Mouse (Mus musculus): Measurements from ENCODE around the gene Gng2. TPM values are rescaled to one million over a fixed set of nuclear protein-coding genes. Genes with fewer than 3 reads are reported as not detected.

Gene Gng2
- total and polyA plus RNA-seq, 3 experiments: 3.3 to 17.2 TPM; not detected in 1

- no peak for TF ChIP-seq UBTF (IDR thresholded peaks at IDR 0.05; ENCODE audit: borderline replicate concordance, insufficient read depth, low read depth, low read length)
- no peak for TF ChIP-seq HCFC1 (IDR thresholded peaks at IDR 0.05; ENCODE audit: low read depth, low read length)
- no peak for TF ChIP-seq KAT2A (conservative IDR thresholded peaks at IDR 0.05; ENCODE audit: low read depth, low read length)
These were observed 7.2 kb downstream of the Gng2 start (continued) for GRCm38 (mm10) chr14:19970106-19970785.

GRCm38 (mm10) chr14:19969566-19969965 is 7.9 kb downstream of the Gng2 start:
- Histone ChIP-seq H3K36me3 (ENCODE audit: control insufficient read depth in 1 of 2, insufficient read depth in 2 of 2, low read length in 2 of 2) (peaks cover 0 to 35% of the 10 kb centered on the region in 2 experiments; a peak in 2 of 4 replicates), H3K4me1 (ENCODE audit: control insufficient read depth in 1 of 2, insufficient read depth in 2 of 2, low read length in 2 of 2) (peaks cover 12 to 48% of the 10 kb centered on the region in 2 experiments), H3K9me3 (replicated peaks; ENCODE audit: insufficient read depth, low read length) (no peaks in the 10 kb centered on the region)

DNA sequence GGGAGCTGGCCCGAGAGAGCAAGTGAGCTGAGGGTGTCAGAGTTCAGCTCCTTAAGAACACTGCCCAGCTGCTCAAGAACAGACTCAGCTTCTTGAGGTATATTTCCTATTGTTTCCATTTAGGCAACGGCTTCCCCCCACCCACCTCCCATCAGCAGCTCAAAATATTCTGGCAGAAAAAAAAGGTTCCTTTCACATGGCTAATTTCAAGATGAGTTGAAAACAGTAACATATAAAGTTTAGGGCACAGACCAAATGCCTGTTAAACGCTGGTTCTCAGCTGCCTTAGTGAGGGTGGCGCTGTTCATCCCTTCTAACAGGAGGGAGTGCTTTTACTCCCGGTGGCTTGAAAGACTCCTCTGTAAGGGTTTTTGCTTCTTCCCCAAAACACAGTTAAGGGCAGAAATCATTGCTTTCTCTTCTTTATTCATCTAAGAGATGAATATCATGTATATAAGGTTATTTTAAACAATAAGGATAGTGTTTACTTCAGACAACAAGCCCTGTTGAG is 8.4 kb downstream of the Gng2 start:
- H3K9ac ChIP-seq (ENCODE audit: control insufficient read depth, low read depth, low read length, poor library complexity, severe bottlenecking): peak overlapping the region; percentile 45; the same call in 1 of the 2 replicates
- DNase-seq (ENCODE audit: low read depth, low spot score): peak; percentile 34
- H3K27ac ChIP-seq (ENCODE audit: control insufficient read depth, low read depth, low read length): no peak overlapping the region
- H3K79me2 ChIP-seq (ENCODE audit: control insufficient read depth, insufficient read depth, low read length, poor library complexity): peaks cover 1% of the 10 kb centered on the region; the same call in 1 of the 2 replicates
- peak overlapping the region in 1 of 2 experiments; percentile 47; a peak in 1 of 4 replicates for H3K4me3 ChIP-seq (ENCODE audit: control insufficient read depth in 1 of 2, insufficient read depth in 1 of 2, low read depth in 2 of 2, low read length in 2 of 2)
- peaks cover 12 to 45% of the 10 kb centered on the region in 2 experiments for H3K4me1 ChIP-seq (ENCODE audit: control insufficient read depth in 1 of 2, insufficient read depth in 2 of 2, low read length in 2 of 2)
- no peaks in the 10 kb centered on the region for H3K27me3 ChIP-seq (ENCODE audit: control insufficient read depth in 1 of 2, insufficient read depth in 2 of 2, low read length in 2 of 2)
- peak; percentile 9 to 29 (median 16); a peak in 3 of 6 replicates for TF ChIP-seq CTCF (IDR thresholded peaks at IDR 0.05 in 2 of 3, conservative IDR thresholded peaks at IDR 0.05 in 1 of 3; ENCODE audit: control insufficient read depth in 1 of 3, insufficient read depth in 1 of 3, low read depth in 2 of 3, low read length in 3 of 3, poor library complexity in 1 of 3, severe bottlenecking in 1 of 3)
- TF ChIP-seq NELFE (IDR thresholded peaks at IDR 0.05; ENCODE audit: low read depth, low read length): no peak
- peaks cover 0 to 35% of the 10 kb centered on the region in 2 experiments; a peak in 2 of 4 replicates for H3K36me3 ChIP-seq (ENCODE audit: control insufficient read depth in 1 of 2, insufficient read depth in 2 of 2, low read length in 2 of 2)
- H3K9me3 ChIP-seq (replicated peaks; ENCODE audit: insufficient read depth, low read length): no peaks in the 10 kb centered on the region

More at GRCm38 (mm10) chr14:19969566-19969965, 7.9 kb downstream of the Gng2 start:
- Histone ChIP-seq H3K9ac (ENCODE audit: control insufficient read depth, low read depth, low read length, poor library complexity, severe bottlenecking) (no peak overlapping the region), H3K79me2 (ENCODE audit: control insufficient read depth, insufficient read depth, low read length, poor library complexity) (peaks cover 1% of the 10 kb centered on the region; the same call in 1 of the 2 replicates), H3K4me3 (ENCODE audit: control insufficient read depth in 1 of 2, insufficient read depth in 1 of 2, low read depth in 2 of 2, low read length in 2 of 2) (no peak overlapping the region), H3K27me3 (ENCODE audit: control insufficient read depth in 1 of 2, insufficient read depth in 2 of 2, low read length in 2 of 2) (no peaks in the 10 kb centered on the region), H3K27ac (ENCODE audit: control insufficient read depth, low read depth, low read length) (peak overlapping the region; percentile 9; the same call in 1 of the 2 replicates)
- no peak for DNase-seq (ENCODE audit: low read depth, low spot score)
- TF ChIP-seq MXI1 (IDR thresholded peaks at IDR 0.05; ENCODE audit: low read depth, low read length) (no peak), SMC3 (IDR thresholded peaks at IDR 0.05; ENCODE audit: low read depth, low read length) (no peak), MAZ (IDR thresholded peaks at IDR 0.05; ENCODE audit: low read depth, low read length) (no peak), EP300 (IDR thresholded peaks at IDR 0.05; ENCODE audit: low read depth in 1 of 2, low read length in 2 of 2) (no peak), MYB (IDR thresholded peaks at IDR 0.05; ENCODE audit: low read depth, low read length) (no peak), TAL1 (IDR thresholded peaks at IDR 0.05; ENCODE audit: low read length) (no peak), ZKSCAN1 (IDR thresholded peaks at IDR 0.05; ENCODE audit: low read depth, low read length) (no peak), TCF12 (IDR thresholded peaks at IDR 0.05; ENCODE audit: low read depth, low read length) (no peak), ZMIZ1 (IDR thresholded peaks at IDR 0.05; ENCODE audit: low read depth, low read length) (no peak), MEF2A (IDR thresholded peaks at IDR 0.05; ENCODE audit: extremely low read depth, insufficient replicate concordance, low read depth, low read length, poor library complexity, severe bottlenecking) (no peak), GATA1 (IDR thresholded peaks at IDR 0.05; ENCODE audit: low read depth, low read length) (no peak), USF2 (IDR thresholded peaks at IDR 0.05; ENCODE audit: borderline replicate concordance in 1 of 2, insufficient read depth in 1 of 2, low read depth in 1 of 2, low read length in 2 of 2) (no peak), RAD21 (IDR thresholded peaks at IDR 0.05; ENCODE audit: low read depth, low read length) (no peak), POLR2AphosphoS2 (IDR thresholded peaks at IDR 0.05; ENCODE audit: low read length) (no peak), NELFE (IDR thresholded peaks at IDR 0.05; ENCODE audit: low read depth, low read length) (no peak)
